Mouse (Mus musculus) embryonic facial prominence, embryonic 13.5 days (tissue): Measurements from ENCODE around the gene Rln1. TPM values are rescaled to one million over a fixed set of nuclear protein-coding genes. Genes with fewer than 3 reads are reported as not detected.
A peak's percentile ranks its signal among the peaks of the same experiment; 100 is the strongest.

Source experiments
- ATAC-seq: fragments of 200-750 bp; cut with Nextera tagmentation; 2 replicates; pipeline ENCODE4 v1.8.0; 2017; ENCODE audit warnings: low read depth; ENCODE audit not compliant: insufficient number of reproducible peaks, insufficient read depth, low FRiP score, low TSS enrichment
- H3K27ac ChIP-seq: fragments of 300-500 bp; sonication (generic); 2 replicates; pipeline ENCODE4 v1.5.1; 2015; ENCODE audit warnings: moderate library complexity, mild to moderate bottlenecking, inconsistent platforms
- H3K27me3 ChIP-seq: fragments of 300-500 bp; sonication (generic); 2 replicates; pipeline ENCODE4 v1.6.1; 2015; ENCODE audit warnings: mild to moderate bottlenecking, inconsistent platforms
- H3K36me3 ChIP-seq: fragments of 300-500 bp; sonication (generic); 2 replicates; pipeline ENCODE4 v1.6.1; 2015; ENCODE audit warnings: mild to moderate bottlenecking, inconsistent platforms
- H3K4me1 ChIP-seq: fragments of 300-500 bp; sonication (generic); 2 replicates; pipeline ENCODE4 v1.6.1; 2015; ENCODE audit warnings: inconsistent platforms
- H3K4me2 ChIP-seq: fragments of 300-500 bp; sonication (generic); 2 replicates; pipeline ENCODE4 v1.6.1; 2015; ENCODE audit warnings: moderate library complexity, mild to moderate bottlenecking, inconsistent platforms
- H3K4me3 ChIP-seq: fragments of 300-500 bp; sonication (generic); 2 replicates; pipeline ENCODE4 v1.5.1; 2015; ENCODE audit warnings: mild to moderate bottlenecking, inconsistent platforms
- H3K9ac ChIP-seq: fragments of 300-500 bp; sonication (generic); 2 replicates; pipeline ENCODE4 v1.6.1; 2015; ENCODE audit warnings: mild to moderate bottlenecking, inconsistent platforms
- H3K9me3 ChIP-seq: fragments of 300-500 bp; sonication (generic); 2 replicates; pipeline ENCODE4 v1.6.1; 2016; ENCODE audit warnings: inconsistent platforms
- WGBS: fragments of 180-500 bp; shearing (Covaris S2); methylation state at CpG from one replicate; pipeline ENCODE4 v1.1.7; 2015; ENCODE audit warnings: mixed read lengths; 5-methylcytosine and 5-hydroxymethylcytosine counted together
- polyA plus RNA-seq: library from polyadenylated mRNA; unstranded; fragments of >200 nt; fragmentation: Nextera tagmentation; extraction: Ambion mirVana; gene quantifications from 2 replicates; pipeline ENCODE4 v1.2.1, GENCODE M21; 2015

The Rln1 gene
- polyA plus RNA-seq, 1 experiment from 2014 or later, result not detected

DNA sequence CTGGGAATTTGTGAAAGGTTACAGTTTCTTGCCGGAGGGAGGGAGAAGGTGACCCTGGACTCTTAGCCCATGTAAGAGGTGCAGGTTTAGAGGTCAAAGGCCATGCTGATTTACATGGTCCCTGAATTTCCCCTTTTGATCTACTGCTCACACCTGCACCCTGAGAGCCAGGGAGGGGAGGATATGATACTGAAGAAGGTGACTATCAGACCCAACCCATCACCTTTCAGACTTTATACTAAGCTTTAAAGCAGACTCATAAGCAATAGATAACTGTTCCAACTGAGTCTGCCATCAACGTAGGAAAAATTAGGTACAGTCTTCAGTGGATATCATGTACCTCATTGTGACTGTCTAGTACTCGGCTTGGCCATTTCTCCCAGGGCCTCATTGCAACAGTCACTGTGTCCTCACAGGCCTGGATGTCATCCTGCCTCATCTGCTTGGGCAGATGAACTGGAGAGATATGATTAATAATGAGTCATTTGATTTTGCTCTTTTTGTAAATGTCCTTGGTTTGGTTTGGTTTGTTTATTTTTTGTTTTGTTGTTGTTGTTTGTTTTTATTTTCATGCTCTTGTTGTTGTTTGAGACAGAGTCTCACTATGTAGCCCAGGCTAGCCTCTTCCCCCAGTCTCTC is 34.3 kb upstream of the Rln1 start:
- 73% methylated on average over 3 of the region's 3 CpGs for WGBS
- no peak for ATAC-seq
- Histone ChIP-seq H3K27ac (no peak overlapping the region), H3K4me1 (peaks cover 8% of the 10 kb centered on the region), H3K4me3 (no peak overlapping the region), H3K27me3 (peaks cover 3% of the 10 kb centered on the region; the same call in 1 of the 2 replicates), H3K36me3 (no peaks in the 10 kb centered on the region), H3K4me2 (no peak overlapping the region), H3K9me3 (no peaks in the 10 kb centered on the region), H3K9ac (no peak overlapping the region)

GRCm38 (mm10) chr19:29368041-29368440 is 33.6 kb upstream of the Rln1 start:
- no peaks in the 10 kb centered on the region for H3K36me3 ChIP-seq
- WGBS, result 88% methylated on average over 2 of the region's 2 CpGs
- ATAC-seq, result no peak

GRCm38 (mm10) chr19:29366969-29367622 is 32.6 kb upstream of the Rln1 start, which contains the start of the genes Plgrkt and Cd274:
Gene Plgrkt, minus strand, starts transcription at chr19:29367390.
Gene Cd274, plus strand, starts transcription at chr19:29367455.
- peaks cover 3% of the 10 kb centered on the region; the same call in 1 of the 2 replicates for H3K27me3 ChIP-seq
- peak within 1 kb of the TSS; percentile 87 for H3K4me2 ChIP-seq
- peaks cover 12% of the 10 kb centered on the region for H3K4me1 ChIP-seq
- peak within 1 kb of the TSS; percentile 63 for H3K9ac ChIP-seq
- no peak within 1 kb of the TSS for H3K27ac ChIP-seq
- ATAC-seq, result no peak
- no peaks in the 10 kb centered on the region for H3K36me3 ChIP-seq
- no peaks in the 10 kb centered on the region for H3K9me3 ChIP-seq
- H3K4me3 ChIP-seq, result peak within 1 kb of the TSS; percentile 57
- 4% methylated on average over 26 of the region's 26 CpGs for WGBS

More at GRCm38 (mm10) chr19:29368041-29368440, 33.6 kb upstream of the Rln1 start:
- H3K9me3 ChIP-seq, result no peaks in the 10 kb centered on the region
- H3K9ac ChIP-seq, result no peak overlapping the region
- H3K4me1 ChIP-seq, result peaks cover 8% of the 10 kb centered on the region
- no peak overlapping the region for H3K4me2 ChIP-seq
- no peak overlapping the region for H3K27ac ChIP-seq
- peaks cover 3% of the 10 kb centered on the region; the same call in 1 of the 2 replicates for H3K27me3 ChIP-seq
- no peak overlapping the region for H3K4me3 ChIP-seq

GRCm38 (mm10) chr19:29366226-29366968 is 31.9 kb upstream of the Rln1 start:
- Histone ChIP-seq H3K27me3 (peaks cover 3% of the 10 kb centered on the region; the same call in 1 of the 2 replicates), H3K9me3 (no peaks in the 10 kb centered on the region), H3K27ac (no peak overlapping the region), H3K36me3 (no peaks in the 10 kb centered on the region), H3K4me3 (peak overlapping the region; percentile 57), H3K4me1 (peaks cover 13% of the 10 kb centered on the region), H3K9ac (0 out of 2 replicates have a peak overlapping the region, but pooled peaks have one; percentile 63), H3K4me2 (peak overlapping the region; percentile 87)
- no peak for ATAC-seq
- WGBS, result 56% methylated on average over 20 of the region's 20 CpGs

DNA sequence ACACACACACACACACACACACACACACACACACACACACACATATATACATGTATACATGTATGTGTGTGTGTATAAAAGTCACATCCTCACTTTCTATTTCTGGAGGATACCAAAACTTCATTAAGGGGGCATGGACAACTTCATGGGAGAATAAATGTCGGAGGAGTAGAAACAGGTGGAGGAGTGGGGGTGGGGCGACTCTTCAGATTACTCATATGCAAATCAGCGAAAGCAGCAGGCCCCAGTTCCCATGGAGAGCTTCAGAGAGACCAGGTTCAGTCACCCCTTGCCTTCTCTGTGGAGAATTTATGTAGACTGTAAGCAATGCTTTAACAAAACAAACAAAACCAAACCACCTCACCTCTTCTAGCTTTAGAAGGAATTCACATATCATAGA is 30.6 kb upstream of the Rln1 start:
- no peak overlapping the region for H3K4me3 ChIP-seq
- no peak overlapping the region for H3K9ac ChIP-seq
- no peaks in the 10 kb centered on the region for H3K36me3 ChIP-seq
- H3K9me3 ChIP-seq, result no peaks in the 10 kb centered on the region
- peaks cover 3% of the 10 kb centered on the region; the same call in 1 of the 2 replicates for H3K27me3 ChIP-seq
- no peak overlapping the region for H3K4me2 ChIP-seq
- H3K4me1 ChIP-seq, result peaks cover 26% of the 10 kb centered on the region
- no peak overlapping the region for H3K27ac ChIP-seq
- no peak for ATAC-seq
- 25% methylated on average over 3 of the region's 3 CpGs for WGBS

GRCm38 (mm10) chr19:29364076-29364475 is 29.6 kb upstream of the Rln1 start:
- whole genome bisulfite sequencing, result 75% methylated on average over 5 of the region's 5 CpGs
- no peak overlapping the region for H3K4me2 ChIP-seq
- peaks cover 28% of the 10 kb centered on the region for H3K4me1 ChIP-seq
- peaks cover 1% of the 10 kb centered on the region; the same call in 1 of the 2 replicates for H3K36me3 ChIP-seq
- H3K4me3 ChIP-seq, result no peak overlapping the region
- peaks cover 3% of the 10 kb centered on the region; the same call in 1 of the 2 replicates for H3K27me3 ChIP-seq
- no peak for ATAC-seq
- H3K9ac ChIP-seq, result no peak overlapping the region
- H3K9me3 ChIP-seq, result no peaks in the 10 kb centered on the region
- H3K27ac ChIP-seq, result no peak overlapping the region

DNA sequence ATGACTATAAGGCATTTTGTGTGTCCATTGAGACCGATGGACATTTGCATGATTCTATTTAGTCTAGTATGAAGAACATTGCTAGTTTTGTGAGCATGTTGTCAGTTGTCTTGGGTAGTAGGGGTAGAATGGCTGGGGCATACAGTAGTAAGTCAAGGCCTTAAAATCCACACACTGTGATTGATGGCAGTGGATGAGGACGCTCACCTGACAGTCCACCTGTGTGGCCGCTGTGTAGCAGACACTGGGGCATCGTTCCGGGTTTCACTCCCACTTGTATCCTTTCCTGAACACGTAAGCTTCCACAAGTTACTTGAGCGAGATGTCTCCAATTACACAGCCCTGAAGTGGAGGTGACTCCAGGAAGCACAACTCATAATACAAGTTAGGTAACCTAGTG is 29.1 kb upstream of the Rln1 start:
- WGBS, result 89% methylated on average over 7 of the region's 7 CpGs
- Histone ChIP-seq H3K9ac (no peak overlapping the region), H3K4me1 (peaks cover 28% of the 10 kb centered on the region), H3K27me3 (peaks cover 3% of the 10 kb centered on the region; the same call in 1 of the 2 replicates), H3K27ac (no peak overlapping the region), H3K4me3 (no peak overlapping the region), H3K36me3 (peaks cover 6% of the 10 kb centered on the region; the same call in 1 of the 2 replicates), H3K4me2 (no peak overlapping the region), H3K9me3 (no peaks in the 10 kb centered on the region)
- ATAC-seq, result no peak

GRCm38 (mm10) chr19:29362173-29362930 is 27.9 kb upstream of the Rln1 start:
- peak overlapping the region; percentile 70 for H3K4me3 ChIP-seq
- no peaks in the 10 kb centered on the region for H3K9me3 ChIP-seq
- ATAC-seq, result no peak
- H3K4me2 ChIP-seq, result peak overlapping the region; percentile 79
- H3K36me3 ChIP-seq, result peaks cover 14% of the 10 kb centered on the region; the same call in 1 of the 2 replicates
- WGBS, result 49% methylated on average over 13 of the region's 13 CpGs
- peak overlapping the region; percentile 82 for H3K9ac ChIP-seq
- H3K4me1 ChIP-seq, result peaks cover 26% of the 10 kb centered on the region
- no peaks in the 10 kb centered on the region for H3K27me3 ChIP-seq
- no peak overlapping the region for H3K27ac ChIP-seq

- no peaks in the 10 kb centered on the region for H3K27me3 ChIP-seq
- H3K4me1 ChIP-seq, result peaks cover 22% of the 10 kb centered on the region
- H3K9me3 ChIP-seq, result no peaks in the 10 kb centered on the region
- peak overlapping the region; percentile 39; the same call in 1 of the 2 replicates for H3K27ac ChIP-seq
- peak overlapping the region; percentile 79 for H3K4me2 ChIP-seq
- peaks cover 14% of the 10 kb centered on the region; the same call in 1 of the 2 replicates for H3K36me3 ChIP-seq
- H3K9ac ChIP-seq, result peak overlapping the region; percentile 82
- peak; percentile 97 for ATAC-seq
- WGBS, result 2% methylated on average over 33 of the region's 33 CpGs
- peak overlapping the region; percentile 70 for H3K4me3 ChIP-seq
Measured at GRCm38 (mm10) chr19:29361468-29362130, 27.1 kb upstream of the Rln1 start.

DNA sequence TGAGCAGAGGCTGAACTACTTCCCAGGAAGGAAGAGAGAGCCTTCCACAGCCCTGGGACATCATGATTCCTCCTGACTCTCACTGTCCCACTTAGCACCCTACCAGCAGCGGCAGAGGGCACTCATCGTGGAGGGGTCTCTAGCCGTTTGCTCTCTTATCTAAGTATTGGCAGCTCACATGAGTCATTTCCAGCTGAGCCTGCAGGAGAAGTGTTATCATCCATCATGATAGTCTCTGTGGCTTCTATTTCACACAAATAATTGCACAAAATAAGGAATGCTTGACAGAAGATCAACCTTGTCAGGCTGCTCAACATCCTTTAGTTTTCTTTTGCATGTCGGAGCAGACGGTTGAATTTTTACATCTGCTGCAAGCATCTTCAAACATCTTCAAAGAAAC is 25.8 kb upstream of the Rln1 start:
- H3K36me3 ChIP-seq, result peaks cover 14% of the 10 kb centered on the region; the same call in 1 of the 2 replicates
- no peak overlapping the region for H3K4me3 ChIP-seq
- H3K9ac ChIP-seq, result no peak overlapping the region
- ATAC-seq, result no peak
- WGBS, result 83% methylated on average over 5 of the region's 5 CpGs
- 0 out of 2 replicates have a peak overlapping the region, but pooled peaks have one; percentile 79 for H3K4me2 ChIP-seq
- no peaks in the 10 kb centered on the region for H3K9me3 ChIP-seq
- H3K27ac ChIP-seq, result no peak overlapping the region
- H3K27me3 ChIP-seq, result no peaks in the 10 kb centered on the region
- peaks cover 20% of the 10 kb centered on the region for H3K4me1 ChIP-seq
